Mouse (Mus musculus) cortical plate, adult 2 months (tissue): ENCODE measurements around the gene Ebf4. TPM values are rescaled to one million over a fixed set of nuclear protein-coding genes. Genes with fewer than 3 reads are reported as not detected.
A peak's percentile ranks its signal among the peaks of the same experiment; 100 is the strongest.

Experiments
- H3K27ac ChIP-seq: fragments of 200-500 bp; 2 replicates; pipeline ENCODE4 v1.5.1; 2012; ENCODE audit warnings: low read length, control low read depth, inconsistent platforms; ENCODE audit not compliant: insufficient read depth
- H3K4me1 ChIP-seq: fragments of 200-500 bp; 2 replicates; pipeline ENCODE4 v1.6.1; 2011; ENCODE audit warnings: low read length; ENCODE audit not compliant: control insufficient read depth, insufficient read depth
- H3K4me3 ChIP-seq: fragments of 200-500 bp; 2 replicates; pipeline ENCODE4 v1.5.1; 2011; ENCODE audit warnings: mild to moderate bottlenecking, low read length, control low read depth; ENCODE audit not compliant: insufficient read depth
- CTCF ChIP-seq: fragments of 200-500 bp; IDR thresholded peaks from 2 replicates; pipeline ENCODE4 v1.5.1; 2011; ENCODE audit warnings: mild to moderate bottlenecking, control low read depth, low read length; ENCODE audit not compliant: insufficient read depth; ENCODE audit errors: extremely low read depth
- POLR2A ChIP-seq: fragments of 200-500 bp; IDR thresholded peaks from 2 replicates; pipeline ENCODE4 v1.6.1; 2011; ENCODE audit warnings: mild to moderate bottlenecking, low read length, control low read depth; ENCODE audit not compliant: insufficient read depth; ENCODE audit errors: extremely low read depth
- polyA plus RNA-seq: library from polyadenylated mRNA; depleted of rRNA; stranded (reverse); fragments of >200 nt; gene quantifications from 2 replicates; pipeline ENCODE4 v1.2.3, GENCODE M21; 2012

Gene Ebf4
- polyA plus RNA-seq, 1 experiment: 13.0 TPM

DNA sequence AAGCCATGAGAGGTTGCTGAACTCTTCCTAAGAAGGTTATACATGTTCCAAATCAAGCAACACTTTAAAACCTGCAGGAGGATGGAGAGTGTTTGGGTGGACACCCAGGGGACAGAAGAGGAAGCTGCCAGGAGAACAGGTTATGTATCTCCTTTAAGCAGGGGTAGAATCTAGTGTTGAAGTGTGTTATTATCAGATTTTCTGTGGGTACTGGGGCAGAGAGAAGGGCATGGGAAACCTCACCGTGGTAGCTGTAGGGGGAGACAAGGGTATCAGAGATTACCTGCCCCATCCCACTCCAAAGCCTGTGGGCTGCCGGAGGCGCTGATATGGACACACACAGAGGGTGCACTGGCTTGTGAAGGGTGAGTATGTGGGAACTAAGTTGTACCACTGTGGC is 2.0 kb upstream of the Ebf4 start:
- TF ChIP-seq POLR2A (no peak), CTCF (no peak)

GRCm38 (mm10) chr2:130293486-130293885 is 1.5 kb upstream of the Ebf4 start:
- TF ChIP-seq POLR2A: no peak
- no peak for TF ChIP-seq CTCF
- no peak overlapping the region for H3K27ac ChIP-seq
- H3K4me1 ChIP-seq: no peaks in the 10 kb centered on the region
- no peak overlapping the region for H3K4me3 ChIP-seq

More for the DNA sequence above, 2.0 kb upstream of the Ebf4 start:
- Histone ChIP-seq H3K4me1 (no peaks in the 10 kb centered on the region), H3K27ac (no peak overlapping the region), H3K4me3 (no peak overlapping the region)

DNA sequence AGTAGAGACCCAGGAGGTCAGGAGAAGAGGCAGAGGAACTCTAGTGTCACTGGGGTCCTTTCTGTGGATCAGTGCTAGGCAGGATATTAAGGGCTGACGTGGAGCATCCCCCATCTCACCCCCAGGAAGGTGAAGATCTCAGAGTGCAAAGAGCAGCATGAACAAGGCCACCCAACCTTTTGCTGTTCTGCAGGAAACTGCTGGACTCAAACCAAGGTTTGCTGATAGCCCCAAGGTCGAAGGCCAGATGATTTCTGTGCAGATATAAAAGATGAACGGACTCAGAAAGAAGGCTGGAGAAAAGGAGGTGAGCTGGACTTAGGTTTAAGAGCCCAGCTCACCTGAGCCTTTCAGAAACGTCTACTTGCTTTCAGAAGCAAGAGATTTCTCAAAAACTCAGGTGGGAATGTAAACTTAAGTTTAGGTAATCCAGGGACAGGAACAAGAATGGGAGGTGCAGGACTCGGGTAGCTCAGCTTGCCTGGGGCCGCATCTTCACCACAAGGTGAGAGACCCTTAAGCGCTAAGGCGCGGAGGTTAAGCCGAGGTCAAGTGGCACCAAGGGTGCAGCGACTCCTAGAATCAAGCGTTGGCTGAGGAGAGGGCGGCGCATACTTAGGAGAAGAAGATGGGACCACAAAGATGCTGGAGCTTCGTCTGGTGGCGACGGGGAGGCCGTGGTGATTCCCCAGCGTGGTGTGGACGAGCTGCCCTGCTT is 592 bp upstream of the Ebf4 start:
- TF ChIP-seq CTCF (no peak), POLR2A (no peak)
- Histone ChIP-seq H3K4me1 (no peaks in the 10 kb centered on the region), H3K27ac (no peak overlapping the region), H3K4me3 (peak overlapping the region; percentile 51)

DNA sequence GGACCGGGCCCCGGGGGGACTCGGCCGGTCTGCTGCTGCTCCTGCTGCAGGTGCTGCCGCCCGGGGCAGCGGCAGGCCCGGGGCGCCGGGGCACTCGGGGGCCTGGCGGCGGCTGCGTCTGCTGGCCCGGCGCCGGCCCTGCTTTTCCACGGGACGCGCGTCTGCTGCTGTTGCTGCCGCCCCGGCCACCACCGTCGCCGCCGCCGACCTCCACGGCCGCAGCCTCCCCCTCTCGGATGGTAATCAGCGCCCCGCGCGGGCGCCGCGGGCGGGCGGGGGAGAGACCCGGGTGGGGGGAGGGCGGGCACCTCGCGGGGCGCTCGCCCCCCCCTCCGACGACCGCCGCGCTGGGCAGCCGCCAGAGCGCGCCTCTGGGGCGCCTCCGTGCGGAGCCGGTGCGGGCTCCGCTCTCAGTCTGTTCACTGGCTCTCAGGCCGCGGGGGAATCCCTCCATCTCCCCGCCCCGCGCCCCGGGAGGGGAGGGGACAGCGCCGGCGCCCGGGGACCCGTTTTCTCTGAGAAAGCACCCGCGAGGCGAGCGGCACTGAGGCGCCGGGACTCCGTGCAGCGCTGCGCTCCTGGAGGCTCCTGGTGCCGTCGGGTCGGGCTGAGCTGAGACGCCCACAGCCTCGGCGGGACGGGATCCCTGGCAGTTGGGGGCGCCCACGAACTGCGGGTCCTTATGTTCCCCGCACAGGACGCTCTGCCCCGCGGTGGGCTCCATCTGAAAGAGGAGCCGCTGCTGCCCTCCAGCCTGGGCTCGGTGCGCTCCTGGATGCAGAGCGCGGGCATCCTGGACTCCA is 563 bp downstream of the Ebf4 start:
- Histone ChIP-seq H3K4me3 (peak overlapping the region; percentile 51), H3K4me1 (no peaks in the 10 kb centered on the region), H3K27ac (no peak overlapping the region)
- TF ChIP-seq POLR2A (no peak), CTCF (no peak)

DNA sequence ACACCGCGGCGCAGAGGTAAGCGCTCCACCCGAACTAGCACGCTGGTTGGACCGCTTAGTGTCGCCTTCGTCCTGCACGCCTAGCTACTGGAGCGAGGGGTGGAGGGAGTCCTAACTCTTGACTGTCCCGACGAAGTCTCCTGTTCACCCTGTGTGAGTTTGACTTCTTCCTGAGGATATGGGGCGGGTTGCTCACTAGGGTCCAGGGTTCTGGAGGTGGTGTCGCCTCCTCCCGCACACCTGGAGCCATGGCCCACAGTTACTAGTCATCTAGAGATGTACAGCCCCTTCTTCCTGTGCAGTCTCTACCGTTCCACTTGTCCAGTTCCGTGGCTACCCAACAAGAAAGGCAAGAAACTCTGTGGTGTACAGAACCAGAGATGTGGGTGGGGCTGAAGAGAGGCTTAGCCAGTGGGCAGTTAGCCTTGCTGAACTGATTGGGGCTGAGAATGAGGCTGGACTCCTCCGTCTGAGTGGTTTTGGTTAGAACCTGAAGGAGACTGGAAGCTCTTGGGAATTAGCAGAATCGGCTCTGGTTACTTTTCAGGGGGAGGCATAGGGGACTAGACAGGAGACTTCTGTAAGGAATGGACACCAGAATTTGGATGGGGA is 1.3 kb downstream of the Ebf4 start:
- peak overlapping the region; percentile 51 for H3K4me3 ChIP-seq
- H3K4me1 ChIP-seq: no peaks in the 10 kb centered on the region
- H3K27ac ChIP-seq: no peak overlapping the region
- TF ChIP-seq POLR2A (no peak), CTCF (no peak)

DNA sequence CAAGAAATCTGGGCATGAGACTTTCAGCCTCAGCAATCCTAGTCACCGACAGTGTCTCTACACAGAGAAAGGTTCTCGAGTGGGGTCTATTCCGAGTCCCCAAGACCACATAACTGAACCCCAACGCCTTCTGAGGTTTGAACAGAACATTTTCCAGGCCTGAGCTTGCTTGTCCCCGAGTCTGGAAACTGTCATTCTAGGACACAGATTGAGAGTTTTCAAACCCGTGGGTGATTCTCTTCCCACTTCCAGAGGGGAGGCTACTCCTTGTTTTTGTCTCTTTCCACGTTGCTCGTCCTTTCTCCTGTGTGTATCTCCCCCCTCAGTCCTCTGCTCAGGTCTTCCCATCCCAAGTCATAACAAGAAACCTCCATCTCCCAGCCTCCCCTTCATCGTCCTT is 2.6 kb downstream of the Ebf4 start:
- TF ChIP-seq CTCF (no peak), POLR2A (no peak)
- Histone ChIP-seq H3K27ac (no peak overlapping the region), H3K4me3 (no peak overlapping the region), H3K4me1 (no peaks in the 10 kb centered on the region)

DNA sequence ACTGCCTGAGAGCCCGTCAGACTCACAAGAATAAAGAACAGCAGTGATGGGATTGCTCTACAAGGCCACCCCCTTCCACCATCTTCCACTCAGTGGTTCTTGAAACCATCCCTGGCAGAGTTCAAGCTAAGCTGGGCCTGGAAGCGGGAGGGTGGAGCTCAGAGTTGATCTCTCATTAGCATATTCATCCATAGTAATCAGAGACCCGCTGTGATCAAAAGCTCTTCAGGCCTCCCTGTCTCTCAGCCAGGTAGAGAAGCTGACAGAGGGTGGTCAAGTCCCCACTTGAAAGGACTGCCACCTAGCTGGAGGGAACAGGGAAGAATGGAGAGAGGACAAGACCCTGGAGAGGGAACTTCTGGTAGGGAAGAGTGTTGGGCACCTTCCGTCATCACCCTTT is 8.0 kb downstream of the Ebf4 start:
- TF ChIP-seq POLR2A: no peak
- TF ChIP-seq CTCF: no peak
- H3K27ac ChIP-seq: no peak overlapping the region

DNA sequence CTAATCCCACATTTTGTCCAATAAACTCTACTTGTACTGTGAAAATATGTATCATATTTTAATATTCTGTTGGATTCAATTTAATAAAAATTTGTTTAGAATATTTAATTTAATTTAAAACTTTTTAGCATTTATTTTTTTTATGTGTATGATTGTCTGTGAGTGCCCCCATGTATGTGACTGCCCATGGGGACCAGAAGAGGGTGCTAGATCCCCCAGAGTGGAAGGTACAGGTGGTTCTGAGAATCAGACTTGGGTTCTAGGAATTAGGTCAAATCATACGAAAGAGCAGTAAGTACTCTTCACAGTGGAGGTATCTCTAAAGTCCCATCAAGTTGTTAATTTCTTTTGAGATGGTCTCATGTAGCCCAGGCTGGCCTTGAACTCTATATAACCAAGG is 32.1 kb downstream of the Ebf4 start:
- no peak for TF ChIP-seq CTCF
- TF ChIP-seq POLR2A: no peak
- no peak overlapping the region for H3K27ac ChIP-seq

More for the DNA sequence above, 8.0 kb downstream of the Ebf4 start:
- Histone ChIP-seq H3K4me1 (no peaks in the 10 kb centered on the region), H3K4me3 (no peak overlapping the region)

DNA sequence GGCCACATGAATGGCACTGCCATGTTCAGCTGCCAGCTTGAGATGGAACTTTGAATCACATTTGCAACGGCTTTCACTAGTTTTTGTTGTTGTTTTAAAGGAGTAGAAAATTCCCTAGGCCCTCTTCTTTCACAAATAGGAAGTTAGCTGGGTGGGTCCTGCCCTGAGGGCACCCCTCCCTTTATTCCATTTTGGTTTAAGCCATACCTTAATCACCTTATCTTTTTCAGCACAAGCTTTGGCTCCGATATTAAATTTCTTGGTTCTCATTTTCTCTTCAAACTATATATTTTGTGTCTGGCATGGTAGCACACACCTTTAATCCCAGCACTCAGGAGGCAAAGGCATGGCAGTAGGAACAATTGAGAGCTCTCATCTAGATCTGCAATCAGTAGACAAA is 34.5 kb downstream of the Ebf4 start:
- no peak overlapping the region for H3K27ac ChIP-seq
- TF ChIP-seq CTCF: no peak
- no peak for TF ChIP-seq POLR2A
- H3K4me3 ChIP-seq: no peak overlapping the region
- H3K4me1 ChIP-seq: no peaks in the 10 kb centered on the region

More for the DNA sequence above, 32.1 kb downstream of the Ebf4 start:
- H3K4me3 ChIP-seq: no peak overlapping the region
- H3K4me1 ChIP-seq: no peaks in the 10 kb centered on the region
